Mouse (Mus musculus) cerebellum, adult 9-10 months (tissue): ENCODE measurements at regions not wholly inside any gene's neighbourhood (a gene's known extent, or its start where the extent isn't known, plus 50 kb on each side); places are given as distances from the start of the nearest gene placed in this dataset.

Experiments used
- DNase-seq: peaks from one replicate; pipeline ENCODE4 v3.0.0; 2022

- no peak for DNase-seq
Measured at GRCm38 (mm10) chr1:21132340-21132739, 53.3 kb upstream of the Tram2 start.

GRCm38 (mm10) chr1:21146961-21147360 lies 67.9 kb upstream of the Tram2 start:
- DNase-seq = no peak

- DNase-seq = peak; percentile 73
Measured at GRCm38 (mm10) chr1:21161742-21162141, 56.6 kb upstream of the Tmem14a start.

DNA sequence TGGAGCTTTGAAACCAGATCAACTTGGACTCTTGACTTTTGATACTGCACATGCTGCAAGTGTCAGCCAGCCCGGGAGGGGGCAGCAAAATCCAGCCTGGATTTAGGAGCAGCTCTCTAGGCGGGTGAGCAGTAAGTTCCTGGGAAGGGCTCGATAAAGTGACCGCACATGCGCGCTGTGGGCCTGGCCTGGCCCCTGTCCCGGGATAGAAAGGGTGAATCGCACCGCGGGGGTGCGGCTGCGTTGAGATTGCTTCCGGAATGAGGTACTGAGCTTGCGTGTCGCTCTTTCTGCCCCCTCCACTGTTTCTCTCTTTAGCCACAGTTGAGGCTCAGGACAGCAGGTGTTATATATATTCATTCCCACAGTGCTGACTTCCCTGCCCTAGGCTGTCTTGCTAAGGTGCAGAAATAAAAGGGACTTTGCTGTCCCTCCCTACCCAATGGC lies 52.1 kb upstream of the Tmem14a start:
- peak; percentile 81 for DNase-seq

GRCm38 (mm10) chr1:21166762-21167161 lies 51.6 kb upstream of the Tmem14a start:
- no peak for DNase-seq
